Mouse (Mus musculus): ENCODE results near the gene Tbr1. TPM values are rescaled to one million over a fixed set of nuclear protein-coding genes. Genes with fewer than 3 reads are reported as not detected.

The Tbr1 gene
- total and polyA plus RNA-seq, 2 experiments from 2014 or later, result 26.7 to 43.2 TPM

- Histone ChIP-seq H3K9ac (peak overlapping the region; percentile 82), H3K27me3 (ENCODE audit: insufficient read depth, low read length) (peaks cover 10% of the 10 kb centered on the region; the same call in 1 of the 2 replicates), H3K4me3 (ENCODE audit: low read depth, low read length) (peak overlapping the region; percentile 48), H3K4me2 (ENCODE audit: low read depth) (peak overlapping the region; percentile 81), H3K4me1 (ENCODE audit: insufficient read depth) (no peaks in the 10 kb centered on the region), H3K9me3 (ENCODE audit: low read length) (no peaks in the 10 kb centered on the region), H3K27ac (ENCODE audit: low read depth, low read length) (peak overlapping the region; percentile 93), H3K36me3 (ENCODE audit: insufficient read depth) (0 out of 2 replicates have a peak, but pooled peaks cover 2% of the 10 kb centered on the region)
- DNase-seq (no peak), ATAC-seq (no peak)
- TF ChIP-seq CTCF (IDR thresholded peaks at IDR 0.05; ENCODE audit: low read depth), result no peak
- WGBS, result 6% methylated on average over 3 of the region's 3 CpGs
These were observed 3.7 kb downstream of the Tbr1 start for GRCm38 (mm10) chr2:61806346-61806825.

- ATAC-seq (peak; percentile 9), DNase-seq (peak; percentile 70)
- 2% methylated on average over 22 of the region's 22 CpGs for WGBS
- Histone ChIP-seq H3K36me3 (ENCODE audit: insufficient read depth) (0 out of 2 replicates have a peak, but pooled peaks cover 10% of the 10 kb centered on the region), H3K27ac (ENCODE audit: low read depth, low read length) (peak overlapping the region; percentile 93), H3K27me3 (ENCODE audit: insufficient read depth, low read length) (peaks cover 10% of the 10 kb centered on the region; the same call in 1 of the 2 replicates), H3K4me1 (ENCODE audit: insufficient read depth) (no peaks in the 10 kb centered on the region), H3K4me3 (ENCODE audit: low read depth, low read length) (peak overlapping the region; percentile 48), H3K9me3 (ENCODE audit: low read length) (no peaks in the 10 kb centered on the region), H3K4me2 (ENCODE audit: low read depth) (peak overlapping the region; percentile 81), H3K9ac (peak overlapping the region; percentile 82)
- TF ChIP-seq CTCF (IDR thresholded peaks at IDR 0.05; ENCODE audit: low read depth), result no peak
These were observed 4.4 kb downstream of the Tbr1 start for GRCm38 (mm10) chr2:61807151-61807550.

- Histone ChIP-seq H3K27me3 (ENCODE audit: insufficient read depth, low read length) (peaks cover 14% of the 10 kb centered on the region; the same call in 1 of the 2 replicates), H3K4me2 (ENCODE audit: low read depth) (peak overlapping the region; percentile 81)
- no peak for ATAC-seq
These were observed 5.1 kb downstream of the Tbr1 start for GRCm38 (mm10) chr2:61807781-61808180.

GRCm38 (mm10) chr2:61808776-61809175, 6.0 kb downstream of the Tbr1 start:
- H3K9me3 ChIP-seq (ENCODE audit: low read length), result no peaks in the 10 kb centered on the region
- 4% methylated on average over 6 of the region's 6 CpGs for WGBS
- H3K36me3 ChIP-seq (ENCODE audit: insufficient read depth), result 0 out of 2 replicates have a peak, but pooled peaks cover 13% of the 10 kb centered on the region
- DNase-seq (peak; percentile 56), ATAC-seq (no peak)
- no peaks in the 10 kb centered on the region for H3K4me1 ChIP-seq (ENCODE audit: insufficient read depth)
- H3K27me3 ChIP-seq (ENCODE audit: insufficient read depth, low read length), result peaks cover 14% of the 10 kb centered on the region; the same call in 1 of the 2 replicates
- H3K9ac ChIP-seq, result peak overlapping the region; percentile 48
- no peak for TF ChIP-seq CTCF (IDR thresholded peaks at IDR 0.05; ENCODE audit: low read depth)
- H3K27ac ChIP-seq (ENCODE audit: low read depth, low read length), result peak overlapping the region; percentile 64
- H3K4me3 ChIP-seq (ENCODE audit: low read depth, low read length), result peak overlapping the region; percentile 48
- H3K4me2 ChIP-seq (ENCODE audit: low read depth), result peak overlapping the region; percentile 81

More at GRCm38 (mm10) chr2:61807781-61808180, 5.1 kb downstream of the Tbr1 start:
- DNase-seq, result no peak
- TF ChIP-seq CTCF (IDR thresholded peaks at IDR 0.05; ENCODE audit: low read depth), result no peak
- Histone ChIP-seq H3K27ac (ENCODE audit: low read depth, low read length) (0 out of 2 replicates have a peak overlapping the region, but pooled peaks have one; percentile 9), H3K36me3 (ENCODE audit: insufficient read depth) (0 out of 2 replicates have a peak, but pooled peaks cover 13% of the 10 kb centered on the region), H3K9me3 (ENCODE audit: low read length) (no peaks in the 10 kb centered on the region), H3K9ac (peak overlapping the region; percentile 82), H3K4me1 (ENCODE audit: insufficient read depth) (no peaks in the 10 kb centered on the region), H3K4me3 (ENCODE audit: low read depth, low read length) (peak overlapping the region; percentile 48)
- 34% methylated on average over 2 of the region's 2 CpGs for WGBS

GRCm38 (mm10) chr2:61809381-61809780, 6.7 kb downstream of the Tbr1 start:
- TF ChIP-seq CTCF (IDR thresholded peaks at IDR 0.05; ENCODE audit: low read depth), result no peak
- peak overlapping the region; percentile 48 for H3K4me3 ChIP-seq (ENCODE audit: low read depth, low read length)
- H3K27me3 ChIP-seq (ENCODE audit: insufficient read depth, low read length), result peaks cover 18% of the 10 kb centered on the region; the same call in 1 of the 2 replicates
- H3K4me2 ChIP-seq (ENCODE audit: low read depth), result peak overlapping the region; percentile 81
- no peaks in the 10 kb centered on the region for H3K9me3 ChIP-seq (ENCODE audit: low read length)
- H3K36me3 ChIP-seq (ENCODE audit: insufficient read depth), result 0 out of 2 replicates have a peak, but pooled peaks cover 13% of the 10 kb centered on the region
- H3K9ac ChIP-seq, result peak overlapping the region; percentile 48
- ATAC-seq, result no peak
- no peaks in the 10 kb centered on the region for H3K4me1 ChIP-seq (ENCODE audit: insufficient read depth)
- WGBS, result 16% methylated on average over 1 of the region's 1 CpGs
- DNase-seq, result no peak
- H3K27ac ChIP-seq (ENCODE audit: low read depth, low read length), result peak overlapping the region; percentile 64

GRCm38 (mm10) chr2:61810751-61811150, 8.0 kb downstream of the Tbr1 start:
- peak overlapping the region; percentile 69; the same call in 1 of the 2 replicates for H3K27ac ChIP-seq (ENCODE audit: low read depth, low read length)
- H3K9me3 ChIP-seq (ENCODE audit: low read length), result no peaks in the 10 kb centered on the region
- H3K9ac ChIP-seq, result peak overlapping the region; percentile 61
- WGBS, result 46% methylated on average over 4 of the region's 4 CpGs
- no peak for ATAC-seq
- peak overlapping the region; percentile 48 for H3K4me3 ChIP-seq (ENCODE audit: low read depth, low read length)
- peaks cover 22% of the 10 kb centered on the region; the same call in 1 of the 2 replicates for H3K27me3 ChIP-seq (ENCODE audit: insufficient read depth, low read length)
- H3K36me3 ChIP-seq (ENCODE audit: insufficient read depth), result 0 out of 2 replicates have a peak, but pooled peaks cover 13% of the 10 kb centered on the region
- TF ChIP-seq CTCF (IDR thresholded peaks at IDR 0.05; ENCODE audit: low read depth), result no peak
- peak overlapping the region; percentile 81 for H3K4me2 ChIP-seq (ENCODE audit: low read depth)
- H3K4me1 ChIP-seq (ENCODE audit: insufficient read depth), result no peaks in the 10 kb centered on the region
- DNase-seq, result peak; percentile 48

- WGBS, result 35% methylated on average over 8 of the region's 8 CpGs
- H3K4me3 ChIP-seq (ENCODE audit: low read depth, low read length), result peak overlapping the region; percentile 48
- H3K9me3 ChIP-seq (ENCODE audit: low read length), result no peaks in the 10 kb centered on the region
- no peaks in the 10 kb centered on the region for H3K4me1 ChIP-seq (ENCODE audit: insufficient read depth)
- H3K27me3 ChIP-seq (ENCODE audit: insufficient read depth, low read length), result peaks cover 22% of the 10 kb centered on the region; the same call in 1 of the 2 replicates
- TF ChIP-seq CTCF (IDR thresholded peaks at IDR 0.05; ENCODE audit: low read depth), result no peak
- 0 out of 2 replicates have a peak, but pooled peaks cover 13% of the 10 kb centered on the region for H3K36me3 ChIP-seq (ENCODE audit: insufficient read depth)
- peak overlapping the region; percentile 61 for H3K9ac ChIP-seq
- H3K27ac ChIP-seq (ENCODE audit: low read depth, low read length), result peak overlapping the region; percentile 69
- peak; percentile 64 for DNase-seq
- H3K4me2 ChIP-seq (ENCODE audit: low read depth), result peak overlapping the region; percentile 81
- no peak for ATAC-seq
These were observed 8.4 kb downstream of the Tbr1 start for GRCm38 (mm10) chr2:61811163-61811506.
